7 mouse cellular contexts compared by ENCODE assay signal in genomic region chrX:99358051-99358617, GRCm38 (mm10).
DNase-seq lines count a peak whose midpoint lies in the region; ATAC-seq and TF ChIP-seq lines count a peak whose summit lies in the region.

No protein-coding gene starts in this region.

- H3K4me2 ChIP-seq in forebrain, embryonic 13.5 days = no peak overlapping the region
- no peak overlapping the region; the same call in 1 of the 2 replicates for H3K4me2 ChIP-seq in limb, embryonic 12.5 days

- no peaks in the 10 kb centered on the region for H3K9me3 ChIP-seq in forebrain, embryonic 13.5 days (replicated peaks)
- H3K9me3 ChIP-seq in limb, embryonic 12.5 days = no peaks in the 10 kb centered on the region

- no peak for TF ChIP-seq POLR2A in brain, embryonic 14.5 days (IDR thresholded peaks at IDR 0.05; ENCODE audit: borderline replicate concordance, extremely low read depth, insufficient read depth, insufficient read length, poor library complexity, severe bottlenecking)

- H3K27ac ChIP-seq in forebrain, embryonic 13.5 days = no peak overlapping the region
- no peak overlapping the region for H3K27ac ChIP-seq in limb, embryonic 12.5 days

- WGBS in forebrain, embryonic 13.5 days = 28% methylated on average over 13 of the region's 13 CpGs
- WGBS in limb, embryonic 12.5 days = 30% methylated on average over 13 of the region's 13 CpGs

- ATAC-seq in forebrain, embryonic 13.5 days = peak; percentile 76
- peak; percentile 42; the same call in 1 of the 2 replicates for ATAC-seq in limb, embryonic 12.5 days (ENCODE audit: insufficient number of reproducible peaks, insufficient read depth, low FRiP score, low TSS enrichment, low read depth)

- TF ChIP-seq CTCF in brain, embryonic 14.5 days (IDR thresholded peaks at IDR 0.05; ENCODE audit: borderline replicate concordance, extremely low read depth, insufficient read depth, insufficient read length) = no peak

- H3K4me1 ChIP-seq in forebrain, embryonic 13.5 days = peaks cover 20% of the 10 kb centered on the region
- peaks cover 4% of the 10 kb centered on the region; the same call in 1 of the 2 replicates for H3K4me1 ChIP-seq in limb, embryonic 12.5 days (replicated peaks)

- H3K4me3 ChIP-seq in forebrain, embryonic 13.5 days = no peak overlapping the region
- H3K4me3 ChIP-seq in limb, embryonic 12.5 days (replicated peaks) = no peak overlapping the region

- H3K27me3 ChIP-seq in forebrain, embryonic 13.5 days = peaks cover 33% of the 10 kb centered on the region; the same call in 1 of the 2 replicates
- peaks cover 85% of the 10 kb centered on the region for H3K27me3 ChIP-seq in limb, embryonic 12.5 days

- peak; percentile 63 for DNase-seq in brain, adult 2 months (ENCODE audit: low read depth, low spot score)
- DNase-seq in brain, embryonic 14.5 days (ENCODE audit: low read depth) = peak; percentile 72
- DNase-seq in urinary bladder, postnatal 25 days (ENCODE audit: low spot score) = no peak
- DNase-seq in frontal cortex, postnatal 14 days (ENCODE audit: low spot score in 2 of 2) = no peak
- DNase-seq in right cerebral cortex, adult 2 months (ENCODE audit: low spot score in 2 of 2) = no peak

- H3K9ac ChIP-seq in forebrain, embryonic 13.5 days = no peak overlapping the region
- H3K9ac ChIP-seq in limb, embryonic 12.5 days (replicated peaks) = no peak overlapping the region

- no peaks in the 10 kb centered on the region for H3K36me3 ChIP-seq in forebrain, embryonic 13.5 days (ENCODE audit: poor library complexity, severe bottlenecking)
- no peaks in the 10 kb centered on the region for H3K36me3 ChIP-seq in limb, embryonic 12.5 days

Comparison
In these comparisons a context has a peak if more than half of its experiments do, and no peak if none do; other contexts are left out.
1. DNase-seq: peak in brain, adult 2 months (single experiment) and brain, embryonic 14.5 days (single experiment); none in urinary bladder, postnatal 25 days (single experiment), frontal cortex, postnatal 14 days (0 of 2) and right cerebral cortex, adult 2 months (0 of 2).